Mouse (Mus musculus): ENCODE results near the gene Gm7849. TPM values are rescaled to one million over a fixed set of nuclear protein-coding genes. Genes with fewer than 3 reads are reported as not detected.

Gm7849 gene
- not detected for polyA plus RNA-seq (2014; fragmentation: Illumina TruSeq; extraction: RNeasy Lipid Tissue Mini Kit (QIAGEN cat#74804); ENCODE audit: low read depth, low replicate concordance)

GRCm38 (mm10) chr8:21456460-21456859 is at the start of gene Gm7849:
TSS of gene Gm7849 (minus strand) at chr8:21456560.

GRCm38 (mm10) chr8:21427111-21427510 is 29.2 kb downstream of the Gm7849 start, which contains the start of gene Defa36:
TSS of gene Defa36 (plus strand) at chr8:21427411.

Other genes starting within 250 kb of the Gm7849 start
- not detected for gene Gm15292, start 206.8 kb downstream of the Gm7849 start, polyA plus RNA-seq (2014; fragmentation: Illumina TruSeq; extraction: RNeasy Lipid Tissue Mini Kit (QIAGEN cat#74804); ENCODE audit: low read depth, low replicate concordance)
- gene Defa27, start 141.0 kb downstream of the Gm7849 start, polyA plus RNA-seq (2014; fragmentation: Illumina TruSeq; extraction: RNeasy Lipid Tissue Mini Kit (QIAGEN cat#74804); ENCODE audit: low read depth, low replicate concordance) = not detected
- gene Defa29, start 129.5 kb downstream of the Gm7849 start, polyA plus RNA-seq (2014; fragmentation: Illumina TruSeq; extraction: RNeasy Lipid Tissue Mini Kit (QIAGEN cat#74804); ENCODE audit: low read depth, low replicate concordance) = not detected
- not detected for gene Defa2, start 78.0 kb downstream of the Gm7849 start, polyA plus RNA-seq (2014; fragmentation: Illumina TruSeq; extraction: RNeasy Lipid Tissue Mini Kit (QIAGEN cat#74804); ENCODE audit: low read depth, low replicate concordance)
- not detected for gene Defa33, start 64.7 kb downstream of the Gm7849 start, polyA plus RNA-seq (2014; fragmentation: Illumina TruSeq; extraction: RNeasy Lipid Tissue Mini Kit (QIAGEN cat#74804); ENCODE audit: low read depth, low replicate concordance)
- not detected for gene Defa36, start 29.1 kb downstream of the Gm7849 start, polyA plus RNA-seq (2014; fragmentation: Illumina TruSeq; extraction: RNeasy Lipid Tissue Mini Kit (QIAGEN cat#74804); ENCODE audit: low read depth, low replicate concordance)
- gene Defa20, start 52.7 kb upstream of the Gm7849 start, polyA plus RNA-seq (2014; fragmentation: Illumina TruSeq; extraction: RNeasy Lipid Tissue Mini Kit (QIAGEN cat#74804); ENCODE audit: low read depth, low replicate concordance) = not detected
- not detected for gene Defa32, start 72.5 kb upstream of the Gm7849 start, polyA plus RNA-seq (2014; fragmentation: Illumina TruSeq; extraction: RNeasy Lipid Tissue Mini Kit (QIAGEN cat#74804); ENCODE audit: low read depth, low replicate concordance)
- gene Defa37, start 108.8 kb upstream of the Gm7849 start, polyA plus RNA-seq (2014; fragmentation: Illumina TruSeq; extraction: RNeasy Lipid Tissue Mini Kit (QIAGEN cat#74804); ENCODE audit: low read depth, low replicate concordance) = not detected
- gene Defa28, start 126.4 kb upstream of the Gm7849 start, polyA plus RNA-seq (2014; fragmentation: Illumina TruSeq; extraction: RNeasy Lipid Tissue Mini Kit (QIAGEN cat#74804); ENCODE audit: low read depth, low replicate concordance) = not detected
- gene Gm7861, start 137.9 kb upstream of the Gm7849 start, polyA plus RNA-seq (2014; fragmentation: Illumina TruSeq; extraction: RNeasy Lipid Tissue Mini Kit (QIAGEN cat#74804); ENCODE audit: low read depth, low replicate concordance) = not detected
- gene Defa26, start 161.6 kb upstream of the Gm7849 start, polyA plus RNA-seq (2014; fragmentation: Illumina TruSeq; extraction: RNeasy Lipid Tissue Mini Kit (QIAGEN cat#74804); ENCODE audit: low read depth, low replicate concordance) = not detected
- 0.85 TPM for gene Defa17, start 199.2 kb upstream of the Gm7849 start, polyA plus RNA-seq (2014; fragmentation: Illumina TruSeq; extraction: RNeasy Lipid Tissue Mini Kit (QIAGEN cat#74804); ENCODE audit: low read depth, low replicate concordance)
- not detected for gene Defa34, start 209.2 kb upstream of the Gm7849 start, polyA plus RNA-seq (2014; fragmentation: Illumina TruSeq; extraction: RNeasy Lipid Tissue Mini Kit (QIAGEN cat#74804); ENCODE audit: low read depth, low replicate concordance)
- not detected for gene AY761184, start 247.1 kb upstream of the Gm7849 start, polyA plus RNA-seq (2014; fragmentation: Illumina TruSeq; extraction: RNeasy Lipid Tissue Mini Kit (QIAGEN cat#74804); ENCODE audit: low read depth, low replicate concordance)